Mouse (Mus musculus) neural tube, embryonic 13.5 days (tissue): ENCODE measurements around the gene Cnmd. TPM values are rescaled to one million over a fixed set of nuclear protein-coding genes. Genes with fewer than 3 reads are reported as not detected.
A peak's percentile ranks its signal among the peaks of the same experiment; 100 is the strongest.

Experiments
- ATAC-seq: fragments of 200-750 bp; cut with Nextera tagmentation; 2 replicates; pipeline ENCODE4 v1.8.0; 2017; ENCODE audit warnings: low read depth, mild to moderate bottlenecking, moderate TSS enrichment, moderate library complexity
- H3K27ac ChIP-seq: fragments of 300-500 bp; sonication (generic); replicated peaks from 2 replicates; pipeline ENCODE4 v1.5.1; 2015; ENCODE audit warnings: moderate library complexity, mild to moderate bottlenecking, inconsistent platforms
- H3K27me3 ChIP-seq: fragments of 300-500 bp; sonication (generic); 2 replicates; pipeline ENCODE4 v1.6.1; 2015; ENCODE audit warnings: mild to moderate bottlenecking, inconsistent platforms
- H3K36me3 ChIP-seq: fragments of 300-500 bp; sonication (generic); 2 replicates; pipeline ENCODE4 v1.6.1; 2015; ENCODE audit warnings: mild to moderate bottlenecking, inconsistent platforms
- H3K4me1 ChIP-seq: fragments of 300-500 bp; sonication (generic); replicated peaks from 2 replicates; pipeline ENCODE4 v1.6.1; 2015; ENCODE audit warnings: inconsistent platforms
- H3K4me2 ChIP-seq: fragments of 300-500 bp; sonication (generic); 2 replicates; pipeline ENCODE4 v1.6.1; 2015; ENCODE audit warnings: inconsistent platforms, mild to moderate bottlenecking, moderate library complexity
- H3K4me3 ChIP-seq: fragments of 300-500 bp; sonication (generic); 2 replicates; pipeline ENCODE4 v1.5.1; 2015; ENCODE audit warnings: mild to moderate bottlenecking, inconsistent platforms
- H3K9ac ChIP-seq: fragments of 300-500 bp; sonication (generic); 2 replicates; pipeline ENCODE4 v1.6.1; 2015; ENCODE audit warnings: moderate library complexity, mild to moderate bottlenecking, inconsistent platforms
- H3K9me3 ChIP-seq: fragments of 300-500 bp; sonication (generic); 2 replicates; pipeline ENCODE4 v1.6.1; 2016; ENCODE audit warnings: inconsistent platforms
- WGBS: fragments of 180-500 bp; shearing (Covaris S2); methylation state at CpG from one replicate; pipeline ENCODE4 v1.1.7; 2015; 5-methylcytosine and 5-hydroxymethylcytosine counted together
- polyA plus RNA-seq: library from polyadenylated mRNA; unstranded; fragments of >200 nt; fragmentation: Nextera tagmentation; extraction: Ambion mirVana; gene quantifications from 2 replicates; pipeline ENCODE4 v1.2.1, GENCODE M21; 2015

Cnmd gene
- polyA plus RNA-seq, 1 experiment from 2014 or later, result 25.6 TPM

GRCm38 (mm10) chr14:79672567-79672966, 10.6 kb upstream of the Cnmd start:
- peaks cover 40% of the 10 kb centered on the region for H3K4me1 ChIP-seq
- no peak overlapping the region for H3K9ac ChIP-seq
- no peak overlapping the region for H3K4me3 ChIP-seq
- no peak overlapping the region for H3K4me2 ChIP-seq
- peaks cover 5% of the 10 kb centered on the region for H3K9me3 ChIP-seq
- no peaks in the 10 kb centered on the region for H3K27me3 ChIP-seq
- 30% methylated on average over 5 of the region's 5 CpGs for WGBS
- no peak for ATAC-seq
- no peaks in the 10 kb centered on the region for H3K36me3 ChIP-seq
- peak overlapping the region; percentile 62 for H3K27ac ChIP-seq

- no peak overlapping the region for H3K4me3 ChIP-seq
- H3K36me3 ChIP-seq, result no peaks in the 10 kb centered on the region
- H3K4me1 ChIP-seq, result peaks cover 27% of the 10 kb centered on the region
- H3K9me3 ChIP-seq, result peaks cover 5% of the 10 kb centered on the region
- 86% methylated on average over 3 of the region's 3 CpGs for WGBS
- no peak overlapping the region for H3K27ac ChIP-seq
- no peak overlapping the region for H3K4me2 ChIP-seq
- ATAC-seq, result no peak
- no peak overlapping the region for H3K9ac ChIP-seq
- no peaks in the 10 kb centered on the region for H3K27me3 ChIP-seq
Measured at GRCm38 (mm10) chr14:79671008-79671407, 9.0 kb upstream of the Cnmd start.

GRCm38 (mm10) chr14:79661005-79661917, 709 bp downstream of the Cnmd start:
- Histone ChIP-seq H3K4me3 (peak overlapping the region; percentile 26), H3K4me2 (peak overlapping the region; percentile 47), H3K9me3 (no peaks in the 10 kb centered on the region), H3K36me3 (no peaks in the 10 kb centered on the region), H3K4me1 (peaks cover 47% of the 10 kb centered on the region), H3K9ac (peak overlapping the region; percentile 48), H3K27me3 (no peaks in the 10 kb centered on the region), H3K27ac (peak overlapping the region; percentile 66)
- ATAC-seq, result peak; percentile 49; the same call in 1 of the 2 replicates
- 18% methylated on average over 33 of the region's 33 CpGs for WGBS

- H3K9ac ChIP-seq, result peak overlapping the region; percentile 23; the same call in 1 of the 2 replicates
- 0 out of 2 replicates have a peak, but pooled peaks have one; percentile 9 for ATAC-seq
- 20% methylated on average over 5 of the region's 5 CpGs for WGBS
Measured at GRCm38 (mm10) chr14:79660467-79660866, 1.5 kb downstream of the Cnmd start.

GRCm38 (mm10) chr14:79658748-79659508, 3.0 kb downstream of the Cnmd start:
- 43% methylated on average over 6 of the region's 6 CpGs for WGBS
- H3K4me1 ChIP-seq, result peaks cover 47% of the 10 kb centered on the region
- H3K27ac ChIP-seq, result peak overlapping the region; percentile 81
- H3K27me3 ChIP-seq, result no peaks in the 10 kb centered on the region
- 0 out of 2 replicates have a peak overlapping the region, but pooled peaks have one; percentile 34 for H3K9ac ChIP-seq
- H3K36me3 ChIP-seq, result no peaks in the 10 kb centered on the region
- ATAC-seq, result peak; percentile 57
- H3K4me2 ChIP-seq, result no peak overlapping the region
- H3K4me3 ChIP-seq, result no peak overlapping the region
- H3K9me3 ChIP-seq, result no peaks in the 10 kb centered on the region

More at GRCm38 (mm10) chr14:79660467-79660866, 1.5 kb downstream of the Cnmd start:
- H3K36me3 ChIP-seq, result no peaks in the 10 kb centered on the region
- H3K9me3 ChIP-seq, result no peaks in the 10 kb centered on the region
- H3K4me3 ChIP-seq, result no peak overlapping the region
- no peaks in the 10 kb centered on the region for H3K27me3 ChIP-seq
- H3K4me1 ChIP-seq, result peaks cover 47% of the 10 kb centered on the region
- H3K27ac ChIP-seq, result peak overlapping the region; percentile 66
- peak overlapping the region; percentile 47 for H3K4me2 ChIP-seq

- 55% methylated on average over 5 of the region's 5 CpGs for WGBS
- H3K4me1 ChIP-seq, result peaks cover 47% of the 10 kb centered on the region
- H3K27me3 ChIP-seq, result no peaks in the 10 kb centered on the region
- no peak overlapping the region for H3K4me2 ChIP-seq
- H3K27ac ChIP-seq, result peak overlapping the region; percentile 81
- H3K9ac ChIP-seq, result 0 out of 2 replicates have a peak overlapping the region, but pooled peaks have one; percentile 34
- H3K9me3 ChIP-seq, result no peaks in the 10 kb centered on the region
- H3K36me3 ChIP-seq, result no peaks in the 10 kb centered on the region
- peak; percentile 29 for ATAC-seq
- no peak overlapping the region for H3K4me3 ChIP-seq
Measured at GRCm38 (mm10) chr14:79658286-79658685, 3.7 kb downstream of the Cnmd start.

GRCm38 (mm10) chr14:79652654-79653053, 9.3 kb downstream of the Cnmd start:
- Histone ChIP-seq H3K9me3 (no peaks in the 10 kb centered on the region), H3K4me1 (peaks cover under 1% of the 10 kb centered on the region; the same call in 1 of the 2 replicates), H3K27ac (no peak overlapping the region), H3K4me2 (no peak overlapping the region), H3K9ac (no peak overlapping the region), H3K27me3 (no peaks in the 10 kb centered on the region), H3K36me3 (no peaks in the 10 kb centered on the region), H3K4me3 (no peak overlapping the region)
- no peak for ATAC-seq
- WGBS, result 76% methylated on average over 4 of the region's 4 CpGs

GRCm38 (mm10) chr14:79649680-79650079, 12.3 kb downstream of the Cnmd start:
- Histone ChIP-seq H3K4me3 (no peak overlapping the region), H3K4me1 (peaks cover 16% of the 10 kb centered on the region), H3K9ac (no peak overlapping the region), H3K27me3 (no peaks in the 10 kb centered on the region), H3K4me2 (no peak overlapping the region), H3K27ac (no peak overlapping the region), H3K36me3 (no peaks in the 10 kb centered on the region), H3K9me3 (no peaks in the 10 kb centered on the region)
- ATAC-seq, result no peak
- WGBS, result 77% methylated on average over 3 of the region's 3 CpGs

- H3K27me3 ChIP-seq, result no peaks in the 10 kb centered on the region
- no peaks in the 10 kb centered on the region for H3K36me3 ChIP-seq
- WGBS, result 31% methylated on average over 11 of the region's 11 CpGs
- peak overlapping the region; percentile 21 for H3K4me2 ChIP-seq
- no peak overlapping the region for H3K4me3 ChIP-seq
- peaks cover 19% of the 10 kb centered on the region for H3K4me1 ChIP-seq
- H3K27ac ChIP-seq, result no peak overlapping the region
- no peaks in the 10 kb centered on the region for H3K9me3 ChIP-seq
- no peak overlapping the region for H3K9ac ChIP-seq
- ATAC-seq, result no peak
Measured at GRCm38 (mm10) chr14:79645378-79645777, 16.6 kb downstream of the Cnmd start.

- Histone ChIP-seq H3K27ac (no peak overlapping the region), H3K36me3 (no peaks in the 10 kb centered on the region), H3K9me3 (no peaks in the 10 kb centered on the region), H3K4me3 (no peak overlapping the region), H3K27me3 (no peaks in the 10 kb centered on the region), H3K4me2 (no peak overlapping the region), H3K9ac (no peak overlapping the region), H3K4me1 (peaks cover 19% of the 10 kb centered on the region)
- ATAC-seq, result no peak
- 79% methylated on average over 9 of the region's 9 CpGs for WGBS
Measured at GRCm38 (mm10) chr14:79642063-79642462, 19.9 kb downstream of the Cnmd start.

GRCm38 (mm10) chr14:79636814-79637213, 25.2 kb downstream of the Cnmd start:
- Histone ChIP-seq H3K27me3 (no peaks in the 10 kb centered on the region), H3K27ac (no peak overlapping the region), H3K4me2 (no peak overlapping the region), H3K9ac (no peak overlapping the region; the same call in 1 of the 2 replicates), H3K4me3 (no peak overlapping the region), H3K4me1 (no peaks in the 10 kb centered on the region), H3K36me3 (no peaks in the 10 kb centered on the region), H3K9me3 (no peaks in the 10 kb centered on the region)
- 56% methylated on average over 4 of the region's 4 CpGs for WGBS
- no peak for ATAC-seq

- Histone ChIP-seq H3K4me2 (no peak overlapping the region), H3K27me3 (no peaks in the 10 kb centered on the region), H3K4me1 (no peaks in the 10 kb centered on the region), H3K9ac (no peak overlapping the region), H3K9me3 (no peaks in the 10 kb centered on the region), H3K4me3 (no peak overlapping the region), H3K36me3 (peaks cover 27% of the 10 kb centered on the region), H3K27ac (no peak overlapping the region)
- 92% methylated on average over 2 of the region's 2 CpGs for WGBS
- ATAC-seq, result no peak
Measured at GRCm38 (mm10) chr14:79633196-79633595, 28.8 kb downstream of the Cnmd start.
